Mouse (Mus musculus): ENCODE measurements around the gene Ube2d3. TPM values are rescaled to one million over a fixed set of nuclear protein-coding genes. Genes with fewer than 3 reads are reported as not detected.

The Ube2d3 gene
- polyA plus RNA-seq, 1 experiment from 2014 or later, result 420 TPM

DNA sequence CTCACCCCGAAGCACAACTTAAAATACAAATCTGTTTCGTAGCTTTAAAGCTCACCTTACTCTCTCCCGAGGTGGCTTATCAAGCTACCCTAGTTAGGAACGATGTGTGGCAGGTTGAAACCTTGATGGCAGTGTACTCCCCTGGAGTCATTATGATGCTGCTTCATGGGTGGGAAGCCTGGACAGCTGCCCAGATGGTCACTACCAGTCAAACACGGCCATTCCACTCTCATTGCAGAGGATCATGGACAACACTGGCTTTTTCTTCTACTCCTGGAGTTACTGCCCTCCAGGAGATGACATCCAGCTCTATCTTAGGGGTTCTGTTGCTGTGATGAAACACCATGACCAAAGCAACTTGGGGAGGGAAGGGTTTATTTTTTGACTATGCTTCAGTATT lies 65.2 kb downstream of the Ube2d3 start:
- Histone ChIP-seq H3K27ac (replicated peaks) (no peak overlapping the region), H3K4me1 (replicated peaks; ENCODE audit: control insufficient read depth, insufficient read depth) (no peaks in the 10 kb centered on the region), H3K9ac (ENCODE audit: low read length) (no peak overlapping the region), H3K4me3 (ENCODE audit: low read depth, low read length) (no peak overlapping the region), H3K4me2 (replicated peaks; ENCODE audit: low read depth) (no peak overlapping the region), H3K9me3 (ENCODE audit: control insufficient read depth, low read length) (no peaks in the 10 kb centered on the region), H3K36me3 (ENCODE audit: control insufficient read depth, insufficient read depth, low read length) (no peaks in the 10 kb centered on the region), H3K27me3 (ENCODE audit: control insufficient read depth, insufficient read depth, low read length) (no peaks in the 10 kb centered on the region)
- TF ChIP-seq EP300 (optimal IDR thresholded peaks at IDR 0.05), result no peak
- no peak for TF ChIP-seq CTCF (IDR thresholded peaks at IDR 0.05; ENCODE audit: low read depth)
- ATAC-seq (ENCODE audit: low FRiP score, low TSS enrichment), result no peak
- 59% methylated on average over 5 of the region's 5 CpGs for WGBS
- DNase-seq (ENCODE audit: low spot score), result no peak

- DNase-seq (ENCODE audit: low spot score) (peak; percentile 74), ATAC-seq (ENCODE audit: low FRiP score, low TSS enrichment) (peak; percentile 19; the same call in 1 of the 2 replicates)
- Histone ChIP-seq H3K4me3 (ENCODE audit: low read depth, low read length) (no peak overlapping the region), H3K27ac (replicated peaks) (0 out of 2 replicates have a peak overlapping the region, but pooled peaks have one; percentile 13), H3K36me3 (ENCODE audit: control insufficient read depth, insufficient read depth, low read length) (no peaks in the 10 kb centered on the region), H3K4me2 (replicated peaks; ENCODE audit: low read depth) (no peak overlapping the region), H3K4me1 (replicated peaks; ENCODE audit: control insufficient read depth, insufficient read depth) (no peaks in the 10 kb centered on the region), H3K9me3 (ENCODE audit: control insufficient read depth, low read length) (no peaks in the 10 kb centered on the region), H3K9ac (ENCODE audit: low read length) (no peak overlapping the region), H3K27me3 (ENCODE audit: control insufficient read depth, insufficient read depth, low read length) (no peaks in the 10 kb centered on the region)
- TF ChIP-seq EP300 (optimal IDR thresholded peaks at IDR 0.05), result no peak
- TF ChIP-seq CTCF (IDR thresholded peaks at IDR 0.05; ENCODE audit: low read depth), result peak; percentile 83
- 60% methylated on average over 10 of the region's 10 CpGs for WGBS
These were observed 67.5 kb downstream of the Ube2d3 start for GRCm38 (mm10) chr3:135505369-135505909.

- DNase-seq (ENCODE audit: low spot score) (no peak), ATAC-seq (ENCODE audit: low FRiP score, low TSS enrichment) (no peak)
- Histone ChIP-seq H3K27me3 (ENCODE audit: control insufficient read depth, insufficient read depth, low read length) (no peaks in the 10 kb centered on the region), H3K4me2 (replicated peaks; ENCODE audit: low read depth) (no peak overlapping the region), H3K4me3 (ENCODE audit: low read depth, low read length) (no peak overlapping the region), H3K27ac (replicated peaks) (no peak overlapping the region), H3K9ac (ENCODE audit: low read length) (no peak overlapping the region), H3K36me3 (ENCODE audit: control insufficient read depth, insufficient read depth, low read length) (no peaks in the 10 kb centered on the region), H3K4me1 (replicated peaks; ENCODE audit: control insufficient read depth, insufficient read depth) (no peaks in the 10 kb centered on the region), H3K9me3 (ENCODE audit: control insufficient read depth, low read length) (no peaks in the 10 kb centered on the region)
- 75% methylated on average over 13 of the region's 13 CpGs for WGBS
- TF ChIP-seq CTCF (IDR thresholded peaks at IDR 0.05; ENCODE audit: low read depth) (no peak), EP300 (optimal IDR thresholded peaks at IDR 0.05) (no peak)
These were observed 68.0 kb downstream of the Ube2d3 start for GRCm38 (mm10) chr3:135505916-135506482.

- 79% methylated on average over 7 of the region's 7 CpGs for WGBS
- no peaks in the 10 kb centered on the region for H3K4me1 ChIP-seq (replicated peaks; ENCODE audit: control insufficient read depth, insufficient read depth)
- no peak overlapping the region for H3K4me3 ChIP-seq (ENCODE audit: low read depth, low read length)
- no peak for TF ChIP-seq EP300 (optimal IDR thresholded peaks at IDR 0.05)
- TF ChIP-seq CTCF (IDR thresholded peaks at IDR 0.05; ENCODE audit: low read depth), result no peak
- H3K36me3 ChIP-seq (ENCODE audit: control insufficient read depth, insufficient read depth, low read length), result no peaks in the 10 kb centered on the region
- no peak overlapping the region for H3K4me2 ChIP-seq (replicated peaks; ENCODE audit: low read depth)
- ATAC-seq (ENCODE audit: low FRiP score, low TSS enrichment) (no peak), DNase-seq (ENCODE audit: low spot score) (no peak)
- no peaks in the 10 kb centered on the region for H3K9me3 ChIP-seq (ENCODE audit: control insufficient read depth, low read length)
- no peak overlapping the region for H3K9ac ChIP-seq (ENCODE audit: low read length)
- no peaks in the 10 kb centered on the region for H3K27me3 ChIP-seq (ENCODE audit: control insufficient read depth, insufficient read depth, low read length)
- no peak overlapping the region for H3K27ac ChIP-seq (replicated peaks)
These were observed 69.6 kb downstream of the Ube2d3 start for GRCm38 (mm10) chr3:135507506-135507905.

DNA sequence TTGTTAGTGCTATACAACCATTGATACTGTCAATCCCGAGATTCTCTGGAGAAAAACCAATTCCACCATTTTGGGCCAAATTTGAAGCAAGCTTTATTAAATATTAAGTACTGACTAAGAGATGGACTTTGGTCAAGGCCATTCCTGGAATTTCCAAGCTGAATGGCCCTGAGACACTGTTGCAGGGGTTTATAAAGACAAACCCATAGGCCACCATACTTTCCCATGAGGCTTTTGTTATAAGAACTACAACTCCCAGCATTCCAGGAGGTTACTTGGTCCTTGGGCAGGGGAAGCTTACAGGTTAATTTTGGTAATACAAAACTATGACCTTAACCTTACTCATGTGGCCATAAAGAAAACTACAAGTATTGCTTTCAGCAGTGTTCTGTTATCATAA lies 70.2 kb downstream of the Ube2d3 start:
- TF ChIP-seq EP300 (optimal IDR thresholded peaks at IDR 0.05) (no peak), CTCF (IDR thresholded peaks at IDR 0.05; ENCODE audit: low read depth) (no peak)
- H3K4me3 ChIP-seq (ENCODE audit: low read depth, low read length), result no peak overlapping the region
- WGBS, result 91% methylated on average over 1 of the region's 1 CpGs
- ATAC-seq (ENCODE audit: low FRiP score, low TSS enrichment) (no peak), DNase-seq (ENCODE audit: low spot score) (no peak)
- H3K36me3 ChIP-seq (ENCODE audit: control insufficient read depth, insufficient read depth, low read length), result no peaks in the 10 kb centered on the region
- H3K9me3 ChIP-seq (ENCODE audit: control insufficient read depth, low read length), result no peaks in the 10 kb centered on the region
- H3K27me3 ChIP-seq (ENCODE audit: control insufficient read depth, insufficient read depth, low read length), result no peaks in the 10 kb centered on the region
- H3K4me1 ChIP-seq (replicated peaks; ENCODE audit: control insufficient read depth, insufficient read depth), result no peaks in the 10 kb centered on the region
- H3K9ac ChIP-seq (ENCODE audit: low read length), result no peak overlapping the region
- H3K27ac ChIP-seq (replicated peaks), result no peak overlapping the region
- H3K4me2 ChIP-seq (replicated peaks; ENCODE audit: low read depth), result no peak overlapping the region

DNA sequence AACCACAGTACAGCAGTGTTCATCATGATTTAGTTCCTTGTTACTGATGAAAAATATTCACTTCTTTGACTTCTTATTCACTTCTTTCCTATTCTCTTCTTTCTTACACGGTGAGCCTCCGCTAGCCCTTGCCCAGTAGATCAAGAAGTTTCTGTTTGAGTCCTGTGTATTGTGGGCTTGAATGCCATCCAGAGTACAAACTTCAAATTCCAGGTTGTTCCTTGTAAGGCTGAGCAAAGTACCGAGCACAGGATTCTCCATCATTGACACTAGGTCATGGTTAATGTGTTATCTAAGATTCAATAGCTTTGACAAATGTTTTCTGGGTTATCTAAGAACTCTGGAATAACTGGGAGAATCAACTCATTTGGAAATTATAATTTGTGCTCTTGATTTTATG lies 72.4 kb downstream of the Ube2d3 start:
- Histone ChIP-seq H3K4me3 (ENCODE audit: low read depth, low read length) (no peak overlapping the region), H3K4me2 (replicated peaks; ENCODE audit: low read depth) (no peak overlapping the region), H3K9me3 (ENCODE audit: control insufficient read depth, low read length) (no peaks in the 10 kb centered on the region), H3K4me1 (replicated peaks; ENCODE audit: control insufficient read depth, insufficient read depth) (no peaks in the 10 kb centered on the region), H3K36me3 (ENCODE audit: control insufficient read depth, insufficient read depth, low read length) (no peaks in the 10 kb centered on the region), H3K27me3 (ENCODE audit: control insufficient read depth, insufficient read depth, low read length) (no peaks in the 10 kb centered on the region), H3K9ac (ENCODE audit: low read length) (no peak overlapping the region), H3K27ac (replicated peaks) (no peak overlapping the region)
- 81% methylated on average over 3 of the region's 3 CpGs for WGBS
- TF ChIP-seq CTCF (IDR thresholded peaks at IDR 0.05; ENCODE audit: low read depth) (no peak), EP300 (optimal IDR thresholded peaks at IDR 0.05) (no peak)
- ATAC-seq (ENCODE audit: low FRiP score, low TSS enrichment) (no peak), DNase-seq (ENCODE audit: low spot score) (no peak)

All from stomach, postnatal 0 days (tissue).